Mouse (Mus musculus): ENCODE data around the gene Gramd4. TPM values are rescaled to one million over a fixed set of nuclear protein-coding genes. Genes with fewer than 3 reads are reported as not detected.
"Not testable (repeated sequence)": the region's sequence is repeated elsewhere in the genome, so short reads cannot be mapped to it uniquely, and the experiment has no call there.

Gramd4 gene
- total RNA-seq, 4 experiments from 2014 or later, result 5.8 to 9.2 (median 8.1) TPM

DNA sequence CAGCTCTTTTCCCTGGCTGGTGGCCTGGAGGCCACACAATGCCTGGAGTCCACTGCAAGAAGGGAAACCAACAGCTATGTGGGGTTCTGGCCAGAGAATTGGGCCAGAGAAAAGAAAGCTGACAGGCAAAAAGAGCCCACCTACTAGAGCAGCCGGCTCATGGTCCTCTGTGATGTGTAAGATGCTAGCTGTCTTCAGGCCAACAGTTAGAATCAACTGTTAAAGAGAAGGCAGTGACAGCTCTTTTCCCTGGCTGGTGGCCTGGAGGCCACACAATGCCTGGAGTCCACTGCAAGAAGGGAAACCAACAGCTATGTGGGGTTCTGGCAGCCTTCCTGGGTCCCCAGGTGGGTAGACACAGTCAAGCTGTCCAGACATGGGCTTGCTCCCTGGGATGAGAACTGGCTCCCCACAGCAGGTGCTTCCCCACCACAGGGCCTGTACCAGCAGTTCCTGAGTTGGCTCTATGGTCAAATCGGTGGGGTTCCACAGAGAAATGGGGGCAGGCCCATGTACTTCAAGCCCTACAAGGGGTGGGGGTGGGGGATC is 120.3 kb downstream of the Gramd4 start:
- not testable (repeated sequence) for DNase-seq (ENCODE audit: low spot score in 2 of 2)

DNA sequence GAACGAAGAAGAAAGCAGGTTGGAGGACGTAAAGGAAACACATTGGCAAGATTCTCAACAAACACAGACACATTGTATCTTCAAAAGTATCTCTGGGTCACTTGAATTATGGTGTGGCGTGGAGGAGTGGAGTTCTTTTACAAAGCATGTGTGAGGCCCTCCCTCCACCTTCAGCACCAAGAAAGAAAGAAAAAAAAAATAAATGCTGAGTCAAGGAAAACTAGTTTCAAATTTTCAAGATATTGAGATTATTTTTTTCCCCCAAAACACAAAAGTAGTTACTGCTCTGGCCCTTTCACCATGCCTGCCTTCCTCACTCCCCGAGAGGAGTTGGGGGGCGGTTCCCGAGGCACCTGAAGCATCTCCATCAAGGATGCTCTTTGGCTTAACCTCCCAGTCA is 121.1 kb downstream of the Gramd4 start:
- DNase-seq (ENCODE audit: low spot score in 2 of 2), result no peak

DNA sequence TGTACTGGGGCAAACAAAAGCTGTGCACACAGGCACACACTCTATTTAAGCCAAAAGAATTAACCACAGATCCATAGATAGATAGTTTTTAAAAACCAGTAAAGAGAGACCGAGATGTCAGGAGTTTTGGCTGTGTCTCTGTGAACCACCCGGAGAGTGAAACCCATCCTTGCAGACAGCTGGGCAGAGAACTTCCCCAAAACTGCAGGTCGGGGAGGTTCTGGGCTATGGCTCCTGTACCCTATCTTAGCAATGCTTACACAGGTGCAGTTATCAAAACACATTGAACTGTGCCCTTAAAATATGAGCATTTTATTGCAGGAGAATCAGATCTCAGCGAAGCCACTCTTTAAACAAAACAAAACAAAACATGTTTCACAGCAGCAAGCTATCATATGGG is 122.9 kb downstream of the Gramd4 start:
- DNase-seq (ENCODE audit: low spot score in 2 of 2), result no peak

DNA sequence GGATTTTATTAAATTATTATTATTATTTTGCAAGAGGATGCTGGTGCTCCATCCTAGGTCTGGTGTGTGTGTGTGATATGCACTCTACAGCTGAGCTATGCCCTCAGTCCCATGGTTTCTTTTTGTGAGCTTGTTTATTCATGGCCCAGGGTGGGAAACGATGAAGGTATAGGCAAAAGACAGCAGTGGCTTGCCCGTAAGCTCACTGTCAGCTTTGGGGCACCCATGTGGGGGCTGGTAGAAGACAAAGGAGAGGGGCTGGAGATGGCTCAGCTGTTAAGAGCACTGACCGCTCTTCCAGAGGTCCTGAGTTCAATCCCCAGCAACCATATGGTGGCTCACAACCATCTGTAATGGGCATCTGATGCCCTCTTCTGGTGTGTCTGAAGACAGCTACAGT is 123.8 kb downstream of the Gramd4 start:
- not testable (repeated sequence) for DNase-seq (ENCODE audit: low spot score in 2 of 2)

DNA sequence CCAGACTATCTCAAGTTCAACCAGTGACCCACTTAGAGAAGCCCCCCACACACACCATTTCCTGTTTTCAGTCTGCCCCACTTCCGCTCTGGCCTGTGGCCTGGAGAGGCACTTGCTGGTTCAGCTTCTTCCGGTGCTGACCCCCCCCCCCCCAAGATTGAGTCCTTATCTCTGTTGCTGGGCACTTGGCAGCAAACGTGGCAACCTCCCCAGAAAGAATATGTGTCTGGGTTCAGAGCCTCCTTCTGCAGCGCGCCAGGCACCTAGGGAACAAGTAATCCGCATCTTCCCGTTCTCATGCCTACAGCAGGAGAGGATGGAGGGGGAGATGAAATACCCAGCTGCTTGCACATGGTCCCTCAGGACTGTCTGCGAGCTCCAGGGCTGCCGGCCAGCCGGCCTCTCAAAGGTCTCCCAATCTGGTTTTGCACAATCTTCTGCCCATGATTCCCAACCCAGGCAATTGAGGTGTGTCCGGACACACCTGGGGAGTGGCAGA is 124.5 kb downstream of the Gramd4 start:
- DNase-seq (ENCODE audit: low spot score in 2 of 2), result no peak

DNA sequence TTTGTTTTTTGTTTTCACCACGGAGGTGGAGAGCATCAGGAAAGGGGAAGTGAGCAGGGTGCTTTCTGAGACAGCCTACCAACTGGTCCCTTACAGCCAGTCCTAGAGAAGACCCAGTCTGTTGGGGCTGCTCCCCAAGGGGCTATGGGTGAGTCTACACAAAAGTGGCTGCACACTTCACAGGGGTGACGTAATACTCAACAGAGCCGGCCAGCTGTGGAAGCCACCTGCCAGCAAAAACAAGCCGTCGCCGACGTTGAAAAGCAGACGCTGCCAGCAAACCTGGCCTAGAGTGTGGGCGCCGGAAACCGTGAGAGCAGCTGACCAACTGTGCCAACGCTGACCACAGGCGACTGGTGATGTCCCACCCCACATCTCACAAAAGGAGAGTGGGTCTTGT is 125.2 kb downstream of the Gramd4 start:
- DNase-seq (ENCODE audit: low spot score in 2 of 2), result no peak

DNA sequence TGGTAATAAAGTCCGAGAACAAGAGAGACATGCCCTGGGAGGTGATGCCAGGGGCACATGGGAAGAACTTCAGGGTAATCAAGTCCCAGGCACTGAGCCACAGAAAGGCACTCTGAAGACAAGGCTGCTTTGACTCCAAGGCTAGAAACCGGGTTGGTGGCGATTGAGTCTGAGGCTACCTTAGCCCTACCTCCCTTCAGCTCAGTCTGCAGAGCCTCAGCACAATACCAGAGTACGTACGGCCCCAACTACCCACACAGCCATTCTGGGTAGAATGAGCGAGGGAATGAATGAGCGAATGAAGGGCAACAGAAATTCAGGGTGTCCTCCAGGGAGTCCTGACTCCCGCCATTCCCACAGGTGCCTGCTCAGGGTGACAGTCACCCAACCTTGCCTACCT is 126.0 kb downstream of the Gramd4 start:
- DNase-seq (ENCODE audit: low spot score in 2 of 2), result no peak

DNA sequence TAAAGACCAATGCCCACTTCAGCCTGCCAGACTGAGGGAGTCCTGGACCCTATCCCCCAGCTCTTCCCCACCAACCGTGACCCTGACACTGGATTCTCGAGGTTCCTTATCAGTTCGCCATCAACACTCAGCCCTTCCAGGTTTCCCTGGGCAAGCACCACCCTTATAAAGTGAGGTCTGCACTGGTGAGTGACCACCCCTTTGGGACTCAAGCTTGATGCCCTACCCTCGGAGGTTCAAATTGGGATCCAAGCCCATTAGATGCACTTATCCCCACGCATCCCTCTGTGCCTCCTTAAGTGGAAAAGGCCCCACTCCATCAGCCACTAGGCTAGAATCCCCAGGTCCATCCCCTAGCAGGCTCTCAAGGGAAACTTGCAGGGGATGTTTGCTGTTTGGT is 126.6 kb downstream of the Gramd4 start:
- no peak for DNase-seq (ENCODE audit: low spot score in 2 of 2)

DNA sequence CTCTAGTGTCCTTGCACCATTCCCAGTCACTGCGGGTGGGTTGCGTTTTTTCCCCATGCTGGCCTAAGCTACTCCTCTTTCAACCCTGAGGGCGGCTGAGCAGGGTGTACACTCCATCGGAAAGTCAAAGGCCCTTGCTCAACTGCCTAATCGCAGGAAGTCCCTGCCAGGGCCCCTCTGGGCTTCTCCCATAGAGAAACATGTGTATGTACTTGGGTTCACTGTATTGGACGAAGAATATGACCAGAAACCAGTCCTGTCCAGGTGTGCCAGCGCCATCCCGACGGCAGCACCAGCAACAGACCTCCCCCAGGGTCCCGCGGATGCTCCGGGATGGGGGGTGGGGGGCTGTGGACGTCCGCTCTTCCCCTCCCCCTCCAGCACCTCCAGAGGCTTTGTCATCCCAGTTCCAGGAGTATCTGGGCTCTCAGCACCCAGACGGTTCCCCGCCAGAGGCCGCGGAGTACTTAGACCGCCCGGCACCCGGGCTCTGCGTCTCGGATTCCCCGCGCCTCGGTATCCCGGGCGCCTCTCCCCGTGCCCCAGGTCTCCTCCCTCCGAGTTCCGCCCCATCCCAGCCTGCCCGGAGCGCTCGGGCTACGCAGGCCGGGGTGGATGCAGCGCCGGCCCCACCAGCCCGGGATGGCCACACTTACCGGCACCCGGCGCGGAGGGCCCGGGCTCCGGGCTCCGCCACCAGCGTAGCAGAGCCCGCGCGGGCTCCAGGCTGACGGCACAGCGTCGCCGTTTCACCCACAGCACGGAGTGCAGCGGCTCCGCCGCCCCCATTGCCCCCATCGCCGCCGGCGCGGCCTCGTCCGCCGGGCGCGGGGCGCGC is 127.6 kb downstream of the Gramd4 start:
- no peak for DNase-seq (ENCODE audit: low spot score in 2 of 2)

DNA sequence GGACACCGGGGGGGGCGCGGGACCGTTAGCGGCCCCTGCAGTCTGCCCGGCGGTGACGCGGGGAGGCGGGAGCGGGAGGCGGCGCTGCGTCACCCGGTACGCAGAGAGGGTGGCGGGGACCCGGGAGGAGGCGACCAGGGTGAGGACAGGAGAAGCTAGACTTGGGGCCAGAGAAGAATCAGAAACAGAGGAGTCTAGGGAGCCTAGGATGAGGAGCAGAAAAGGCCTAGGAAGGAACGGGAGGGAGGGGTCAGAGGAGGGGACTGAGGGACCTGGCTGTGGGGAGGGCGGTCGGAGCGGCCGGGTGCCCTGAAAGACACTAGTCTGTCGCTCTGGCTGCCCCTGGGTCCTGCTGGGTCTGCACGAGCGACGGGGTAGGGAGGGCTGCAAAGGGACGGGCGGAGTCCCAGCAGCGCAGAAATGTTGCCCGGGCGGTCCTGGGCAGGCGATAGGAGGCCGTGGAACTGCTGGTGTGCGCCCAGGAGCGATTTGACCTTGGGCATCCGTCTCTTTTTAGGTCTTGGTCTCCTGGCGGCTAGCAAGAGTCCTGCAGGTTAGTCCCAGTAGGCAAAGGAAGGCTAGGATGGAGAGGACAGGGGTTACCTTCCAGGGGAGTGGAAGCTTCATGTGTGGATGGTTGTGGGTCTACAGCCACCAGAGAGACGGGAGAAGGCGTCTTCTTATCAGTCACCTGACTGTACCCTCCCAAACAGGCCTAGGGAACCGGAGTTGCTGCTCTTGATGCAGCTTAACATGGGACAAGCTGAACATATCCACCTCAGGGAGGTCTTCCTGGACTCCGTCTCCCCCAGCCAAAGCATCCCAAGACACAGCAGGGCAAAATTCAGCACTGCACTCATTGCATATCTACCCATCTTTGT is 128.4 kb downstream of the Gramd4 start, which contains the start of gene Cerk:
Gene Cerk, minus strand, starts transcription at position 453 of the 881 bp plus-strand sequence.
- peak; percentile 54 to 58 for DNase-seq (ENCODE audit: low spot score in 2 of 2)

DNA sequence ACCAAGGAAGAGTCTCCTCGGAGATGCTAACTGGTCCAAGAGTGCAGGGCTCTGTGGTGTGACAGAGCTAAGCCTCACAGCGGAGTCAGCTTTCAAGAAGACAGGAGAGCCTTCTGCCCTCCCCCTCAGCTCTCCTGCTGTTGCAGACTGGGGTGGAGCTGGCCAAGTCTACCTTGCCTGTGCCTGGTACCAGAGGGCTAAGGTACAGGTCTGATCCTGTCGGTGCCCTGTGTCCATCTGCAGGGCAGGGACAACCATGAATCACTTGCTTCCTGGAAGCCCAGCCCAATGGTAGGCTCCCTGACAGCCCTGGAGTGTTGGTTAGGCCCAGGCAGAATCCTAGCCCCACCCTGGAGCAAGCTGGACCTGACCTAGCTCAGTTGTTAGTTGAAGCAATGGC is 129.2 kb downstream of the Gramd4 start:
- DNase-seq (ENCODE audit: low spot score in 2 of 2), result no peak

Other genes with a start within 250 kb of the Gramd4 start
- gene Cdpf1, start 246.0 kb upstream of the Gramd4 start, total RNA-seq (2022), result 10 to 100 TPM; 52.8 to 58.2 (median 55.1) TPM
- gene Pkdrej, start 236.0 kb upstream of the Gramd4 start, total RNA-seq (2022), result 1 to 10 TPM in 1 of 4 experiments, under 1 TPM in 3; 0.24 to 1.0 (median 0.57) TPM
- gene Ttc38, start 225.4 kb upstream of the Gramd4 start, total RNA-seq (2022), result 1 to 10 TPM; 3.7 to 6.7 (median 4.4) TPM
- under 1 TPM in 1 of 4 experiments, not detected in 3; 0.13 TPM for gene Gtse1, start 197.9 kb upstream of the Gramd4 start, total RNA-seq (2022)
- 10 to 100 TPM in 2 of 4 experiments, 1 to 10 TPM in 2; 7.7 to 14.1 (median 9.8) TPM for gene Trmu, start 178.4 kb upstream of the Gramd4 start, total RNA-seq (2022)
- gene Celsr1, start 23.9 kb upstream of the Gramd4 start, total RNA-seq (2022), result under 1 TPM; 0.02 to 0.36 (median 0.10) TPM
- gene Cerk, start 128.4 kb downstream of the Gramd4 start, total RNA-seq (2022), result 1 to 10 TPM; 3.2 to 4.4 (median 3.8) TPM
- 10 to 100 TPM; 14.7 to 15.7 (median 15.3) TPM for gene Tbc1d22a, start 156.8 kb downstream of the Gramd4 start, total RNA-seq (2022)

Data from gastrocnemius, adult 8-10 months (tissue).